ENCODE assay signal across 17 mouse cellular contexts in the genomic region with DNA sequence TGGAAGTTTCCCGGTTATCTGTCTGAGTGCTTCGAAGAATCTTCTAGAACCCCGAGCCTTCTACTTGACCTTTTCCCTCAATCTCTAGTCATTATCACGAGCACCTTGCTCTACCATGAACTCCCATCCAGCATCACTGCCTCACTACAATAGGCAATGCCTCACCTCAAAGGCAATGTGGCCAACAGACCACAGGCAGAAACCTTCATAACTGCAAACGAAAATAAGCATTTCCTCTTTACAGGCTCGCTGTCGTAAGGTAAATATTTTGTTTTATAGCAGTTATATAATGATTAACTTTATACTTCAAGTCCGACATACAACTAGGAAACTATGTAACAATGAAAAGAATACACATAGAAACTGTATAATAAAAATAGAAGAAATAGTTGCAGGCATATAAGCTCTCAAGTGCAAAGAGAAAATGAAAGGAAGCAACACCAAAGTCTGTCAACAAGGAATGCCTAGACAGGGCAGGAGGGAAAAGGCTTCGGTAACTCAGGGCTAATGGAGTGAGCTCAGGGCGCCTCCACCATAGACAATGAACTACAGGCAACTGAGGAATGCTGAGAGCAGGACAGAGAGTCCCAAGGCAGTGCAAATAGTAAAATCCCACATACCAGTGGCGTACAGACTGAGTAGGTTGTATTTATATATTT. TPM values are rescaled to one million over a fixed set of nuclear protein-coding genes. Genes with fewer than 3 reads are reported as not detected.
DNase-seq lines count a peak whose midpoint lies in the region; ATAC-seq and TF ChIP-seq lines count a peak whose summit lies in the region.
"Had no signal": no experiment of that assay in that cellular context is flagged by ENCODE, and none has a peak within 500 bp of the region (broad histone marks: within the 10 kb centered on the region; RNA-seq: fewer than 3 reads in every experiment).

No protein-coding gene starts in this region.

- peak; percentile 73 for DNase-seq in liver, adult 2 months (ENCODE audit: extremely low read depth, low read depth, low spot score)
- DNase-seq in ovary, adult 18-20 months (ENCODE audit: low spot score) = no peak
- no peak for DNase-seq in yolk sac, embryonic 10.5 days (ENCODE audit: low spot score)
- no peak for DNase-seq in T-cell, adult 2 months (ENCODE audit: low spot score)
- DNase-seq: adrenal gland, postnatal 14 days; gastrocnemius, postnatal 14 days; kidney, postnatal 4 days; retina, postnatal 1 day had no signal

- TF ChIP-seq POLR2A in liver, adult 2 months (IDR thresholded peaks at IDR 0.05; ENCODE audit: extremely low read depth, insufficient read depth, low read length) = no peak

- no peaks in the 10 kb centered on the region for H3K27me3 ChIP-seq in liver, adult 2 months (ENCODE audit: control insufficient read depth, insufficient read depth, low read length)
- H3K27me3 ChIP-seq in liver, embryonic 12.5 days (replicated peaks) = no peaks in the 10 kb centered on the region
- H3K27me3 ChIP-seq: hindbrain, embryonic 15.5 days; limb, embryonic 15.5 days; midbrain, embryonic 15.5 days; neural tube, embryonic 13.5 days had no signal

- no peaks in the 10 kb centered on the region for H3K9me3 ChIP-seq in liver, embryonic 12.5 days (replicated peaks)
- H3K9me3 ChIP-seq: hindbrain, embryonic 15.5 days; limb, embryonic 15.5 days; midbrain, embryonic 15.5 days; neural tube, embryonic 13.5 days had no signal

- no peaks in the 10 kb centered on the region for H3K36me3 ChIP-seq in liver, adult 2 months (ENCODE audit: control insufficient read depth, insufficient read depth, low read length)
- no peaks in the 10 kb centered on the region for H3K36me3 ChIP-seq in liver, embryonic 12.5 days
- H3K36me3 ChIP-seq: hindbrain, embryonic 15.5 days; limb, embryonic 15.5 days; midbrain, embryonic 15.5 days; neural tube, embryonic 13.5 days had no signal

- H3K4me2 ChIP-seq in liver, embryonic 12.5 days = no peak overlapping the region
- H3K4me2 ChIP-seq: hindbrain, embryonic 15.5 days; limb, embryonic 15.5 days; midbrain, embryonic 15.5 days; neural tube, embryonic 13.5 days had no signal

- H3K27ac ChIP-seq in liver, adult 2 months (replicated peaks; ENCODE audit: insufficient read depth, low read depth, low read length) = peak overlapping the region; percentile 10; the same call in 1 of the 2 replicates
- H3K27ac ChIP-seq in liver, embryonic 12.5 days = no peak overlapping the region
- H3K27ac ChIP-seq: hindbrain, embryonic 15.5 days; limb, embryonic 15.5 days; midbrain, embryonic 15.5 days; neural tube, embryonic 13.5 days had no signal

- peak overlapping the region; percentile 19 for H3K9ac ChIP-seq in liver, adult 2 months (ENCODE audit: low read depth, low read length)
- H3K9ac ChIP-seq in liver, embryonic 12.5 days = no peak overlapping the region
- H3K9ac ChIP-seq: hindbrain, embryonic 15.5 days; limb, embryonic 15.5 days; midbrain, embryonic 15.5 days; neural tube, embryonic 13.5 days had no signal

- H3K4me1 ChIP-seq in liver, adult 2 months (ENCODE audit: control insufficient read depth, insufficient read depth, low read length) = peaks cover 2% of the 10 kb centered on the region
- H3K4me1 ChIP-seq in liver, embryonic 12.5 days = no peaks in the 10 kb centered on the region
- H3K4me1 ChIP-seq: hindbrain, embryonic 15.5 days; limb, embryonic 15.5 days; midbrain, embryonic 15.5 days; neural tube, embryonic 13.5 days had no signal

- H3K79me2 ChIP-seq in liver, adult 2 months (ENCODE audit: control insufficient read depth, insufficient read depth, low read length) = no peaks in the 10 kb centered on the region; the same call in 1 of the 2 replicates

- no peak for TF ChIP-seq CTCF in liver, adult 2 months (IDR thresholded peaks at IDR 0.05; ENCODE audit: low read depth, low read length)

- 36% methylated on average over 11 of the region's 11 CpGs for WGBS in liver, adult 2 months
- WGBS in liver, embryonic 12.5 days (ENCODE audit: insufficient replicate concordance) = 79% methylated on average over 11 of the region's 11 CpGs

- no peak for ATAC-seq in liver, embryonic 12.5 days
- peak; percentile 63 for ATAC-seq in CD4-positive, CD25-positive, alpha-beta regulatory T cell, adult 4 months
- peak; percentile 59 for ATAC-seq in inflammation-experienced regulatory T-cells, adult 6 months
- ATAC-seq in megakaryocyte-erythroid progenitor cell, adult 5-6 weeks (replicated peaks; ENCODE audit: low FRiP score, low TSS enrichment, poor library complexity, severe bottlenecking) = peak; percentile 60
- ATAC-seq: forebrain, embryonic 14.5 days; midbrain, embryonic 15.5 days had no signal

- peak overlapping the region; percentile 34 for H3K4me3 ChIP-seq in liver, adult 2 months (ENCODE audit: insufficient read depth, low read depth, low read length)
- no peak overlapping the region for H3K4me3 ChIP-seq in liver, embryonic 12.5 days
- H3K4me3 ChIP-seq: hindbrain, embryonic 15.5 days; limb, embryonic 15.5 days; midbrain, embryonic 15.5 days; neural tube, embryonic 13.5 days had no signal

RNA-seq across cellular contexts. Expression of gene Tpk1, which starts 29.0 kb away (rescaled TPM):
- total RNA-seq in liver, adult 2 months (2014; rRNA removed) = 13.5 and 16.7 TPM in 2 replicates
- 6.2 and 6.6 TPM in 2 replicates for polyA plus RNA-seq in liver, adult 2 months (2012; rRNA removed)
- 8.0 TPM in 2 replicates for polyA plus RNA-seq in liver, embryonic 12.5 days (2016; fragmentation: Nextera tagmentation; extraction: Ambion mirVana)
- 10 to 100 TPM in 1 of 2 experiments, 1 to 10 TPM in 1; 9.4 to 12.1 TPM for polyA plus RNA-seq in CD4-positive, CD25-positive, alpha-beta regulatory T cell, adult 4 months (2017; shearing (Covaris generic))
- 10 to 100 TPM; 10.4 to 19.5 (median 11.5) TPM for polyA plus RNA-seq in inflammation-experienced regulatory T-cells, adult 6 months (2017; shearing (Covaris generic))
- 12.0 and 14.6 TPM in 2 replicates for total RNA-seq in megakaryocyte-erythroid progenitor cell, adult 5-6 weeks (2014; fragmentation: Nextera tagmentation)
- 10.3 and 10.5 TPM in 2 replicates for total RNA-seq in megakaryocyte-erythroid progenitor cell, adult 5-6 weeks (2017)
